Mouse (Mus musculus) embryonic facial prominence, embryonic 12.5 days (tissue): ENCODE measurements around the gene Cnih2. TPM values are rescaled to one million over a fixed set of nuclear protein-coding genes. Genes with fewer than 3 reads are reported as not detected.
"Not testable (repeated sequence)": the region's sequence is repeated elsewhere in the genome, so short reads cannot be mapped to it uniquely, and the experiment has no call there.

Experiments used
- ATAC-seq: fragments of 200-750 bp; cut with Nextera tagmentation; 2 replicates; pipeline ENCODE4 v1.8.0; 2017; ENCODE audit not compliant: insufficient number of reproducible peaks, insufficient read depth, low FRiP score, low TSS enrichment
- H3K27ac ChIP-seq: fragments of 300-500 bp; sonication (generic); 2 replicates; pipeline ENCODE4 v1.5.1; 2016; ENCODE audit warnings: mild to moderate bottlenecking
- H3K27me3 ChIP-seq: fragments of 300-500 bp; sonication (generic); 2 replicates; pipeline ENCODE4 v1.6.1; 2016; ENCODE audit warnings: mild to moderate bottlenecking, moderate library complexity
- H3K36me3 ChIP-seq: fragments of 300-500 bp; sonication (generic); 2 replicates; pipeline ENCODE4 v1.6.1; 2016; ENCODE audit warnings: mild to moderate bottlenecking
- H3K4me1 ChIP-seq: fragments of 300-500 bp; sonication (generic); 2 replicates; pipeline ENCODE4 v1.6.1; 2016
- H3K4me2 ChIP-seq: fragments of 300-500 bp; sonication (generic); replicated peaks from 2 replicates; pipeline ENCODE4 v1.6.1; 2016; ENCODE audit warnings: mild to moderate bottlenecking, moderate library complexity
- H3K4me3 ChIP-seq: fragments of 300-500 bp; sonication (generic); 2 replicates; pipeline ENCODE4 v1.5.1; 2016; ENCODE audit warnings: mild to moderate bottlenecking
- H3K9ac ChIP-seq: fragments of 300-500 bp; sonication (generic); 2 replicates; pipeline ENCODE4 v1.6.1; 2016; ENCODE audit warnings: mild to moderate bottlenecking, moderate library complexity
- H3K9me3 ChIP-seq: fragments of 300-500 bp; sonication (generic); 2 replicates; pipeline ENCODE4 v1.6.1; 2016; ENCODE audit warnings: mild to moderate bottlenecking, moderate library complexity
- WGBS: fragments of 180-500 bp; shearing (Covaris S2); methylation state at CpG from one replicate; pipeline ENCODE4 v1.1.7; 2016; 5-methylcytosine and 5-hydroxymethylcytosine counted together
- polyA plus RNA-seq: library from polyadenylated mRNA; unstranded; fragments of >200 nt; fragmentation: Nextera tagmentation; extraction: Ambion mirVana; gene quantifications from 2 replicates; pipeline ENCODE4 v1.2.1, GENCODE M21; 2016

The Cnih2 gene
- polyA plus RNA-seq, 1 experiment from 2014 or later = 69.7 TPM

GRCm38 (mm10) chr19:5092083-5092482 is 6.2 kb downstream of the Cnih2 start:
- Histone ChIP-seq H3K27ac (no peak overlapping the region), H3K9me3 (no peaks in the 10 kb centered on the region), H3K36me3 (peaks cover 35% of the 10 kb centered on the region), H3K9ac (no peak overlapping the region), H3K27me3 (no peaks in the 10 kb centered on the region), H3K4me1 (peaks cover 47% of the 10 kb centered on the region), H3K4me3 (no peak overlapping the region), H3K4me2 (no peak overlapping the region)
- 92% methylated on average over 10 of the region's 10 CpGs for WGBS
- ATAC-seq = no peak

- Histone ChIP-seq H3K36me3 (peaks cover 35% of the 10 kb centered on the region), H3K4me3 (peak overlapping the region; percentile 79), H3K9me3 (no peaks in the 10 kb centered on the region), H3K27ac (no peak overlapping the region), H3K4me1 (peaks cover 29% of the 10 kb centered on the region), H3K9ac (peak overlapping the region; percentile 75), H3K27me3 (peaks cover 22% of the 10 kb centered on the region), H3K4me2 (peak overlapping the region; percentile 77)
- WGBS = 90% methylated on average over 4 of the region's 4 CpGs
- no peak for ATAC-seq
These were observed 9.0 kb downstream of the Cnih2 start for GRCm38 (mm10) chr19:5089324-5089723.

GRCm38 (mm10) chr19:5087884-5088728 is 10.2 kb downstream of the Cnih2 start, which contains the start of gene Yif1a:
TSS of gene Yif1a (plus strand) at chr19:5088538.
- Histone ChIP-seq H3K9ac (peak within 1 kb of the TSS; percentile 75), H3K27me3 (peaks cover 34% of the 10 kb centered on the region), H3K4me1 (peaks cover 23% of the 10 kb centered on the region), H3K9me3 (no peaks in the 10 kb centered on the region), H3K4me3 (peak within 1 kb of the TSS; percentile 79), H3K27ac (peak within 1 kb of the TSS; percentile 65), H3K36me3 (peaks cover 27% of the 10 kb centered on the region), H3K4me2 (peak within 1 kb of the TSS; percentile 77)
- ATAC-seq = peak; percentile 94
- WGBS = under 1% methylated on average over 58 of the region's 58 CpGs

- not testable (repeated sequence) for H3K4me3 ChIP-seq, ATAC-seq, H3K4me2 ChIP-seq, H3K9ac ChIP-seq, H3K27ac ChIP-seq, H3K9me3 ChIP-seq
- H3K4me1 ChIP-seq = peaks cover 23% of the 10 kb centered on the region
- H3K27me3 ChIP-seq = peaks cover 50% of the 10 kb centered on the region
- peaks cover 13% of the 10 kb centered on the region for H3K36me3 ChIP-seq
- WGBS = 43% methylated on average over 4 of the region's 4 CpGs
These were observed 11.8 kb downstream of the Cnih2 start for GRCm38 (mm10) chr19:5086533-5086932.

- Histone ChIP-seq H3K36me3 (0 out of 2 replicates have a peak, but pooled peaks cover under 1% of the 10 kb centered on the region), H3K4me3 (peak within 1 kb of the TSS; percentile 45), H3K27me3 (peaks cover 62% of the 10 kb centered on the region), H3K9ac (peak within 1 kb of the TSS; percentile 50; the same call in 1 of the 2 replicates), H3K4me2 (peak within 1 kb of the TSS; percentile 83), H3K9me3 (no peaks in the 10 kb centered on the region), H3K4me1 (peaks cover 23% of the 10 kb centered on the region), H3K27ac (no peak within 1 kb of the TSS)
- under 1% methylated on average over 55 of the region's 69 CpGs for WGBS
- ATAC-seq = no peak
These were observed 13.0 kb downstream of the Cnih2 start, which contains the start of gene Tmem151a for GRCm38 (mm10) chr19:5085145-5085863. TSS of gene Tmem151a (minus strand) at chr19:5085531.

- no peak for ATAC-seq
- Histone ChIP-seq H3K27ac (no peak overlapping the region), H3K9ac (no peak overlapping the region), H3K4me2 (peak overlapping the region; percentile 83), H3K36me3 (no peaks in the 10 kb centered on the region), H3K4me1 (peaks cover 23% of the 10 kb centered on the region), H3K9me3 (no peaks in the 10 kb centered on the region), H3K27me3 (peaks cover 67% of the 10 kb centered on the region), H3K4me3 (peak overlapping the region; percentile 45)
- 6% methylated on average over 15 of the region's 15 CpGs for WGBS
These were observed 13.5 kb downstream of the Cnih2 start for GRCm38 (mm10) chr19:5084834-5085144.

GRCm38 (mm10) chr19:5083961-5084833 is 14.1 kb downstream of the Cnih2 start:
- H3K9ac ChIP-seq = no peak overlapping the region
- WGBS = 74% methylated on average over 3 of the region's 3 CpGs
- peak overlapping the region; percentile 45 for H3K4me3 ChIP-seq
- no peak for ATAC-seq
- H3K9me3 ChIP-seq = no peaks in the 10 kb centered on the region
- peaks cover 68% of the 10 kb centered on the region for H3K27me3 ChIP-seq
- H3K4me2 ChIP-seq = peak overlapping the region; percentile 83; the same call in 1 of the 2 replicates
- peaks cover 20% of the 10 kb centered on the region for H3K4me1 ChIP-seq
- H3K36me3 ChIP-seq = no peaks in the 10 kb centered on the region
- no peak overlapping the region for H3K27ac ChIP-seq

- Histone ChIP-seq H3K9me3 (no peaks in the 10 kb centered on the region), H3K9ac (no peak overlapping the region), H3K4me2 (no peak overlapping the region), H3K27ac (no peak overlapping the region), H3K4me1 (peaks cover 14% of the 10 kb centered on the region), H3K27me3 (peaks cover 71% of the 10 kb centered on the region), H3K36me3 (no peaks in the 10 kb centered on the region), H3K4me3 (no peak overlapping the region)
- WGBS = 66% methylated on average over 24 of the region's 24 CpGs
- no peak for ATAC-seq
These were observed 15.7 kb downstream of the Cnih2 start for GRCm38 (mm10) chr19:5082596-5082995.

GRCm38 (mm10) chr19:5082005-5082404 is 16.3 kb downstream of the Cnih2 start:
- Histone ChIP-seq H3K9ac (no peak overlapping the region), H3K4me2 (no peak overlapping the region), H3K27ac (no peak overlapping the region), H3K36me3 (no peaks in the 10 kb centered on the region), H3K9me3 (no peaks in the 10 kb centered on the region), H3K27me3 (peaks cover 71% of the 10 kb centered on the region), H3K4me1 (peaks cover 10% of the 10 kb centered on the region), H3K4me3 (no peak overlapping the region)
- ATAC-seq = no peak
- 64% methylated on average over 18 of the region's 18 CpGs for WGBS

- H3K4me2 ChIP-seq = no peak overlapping the region
- ATAC-seq = no peak
- no peak overlapping the region for H3K9ac ChIP-seq
- peaks cover 48% of the 10 kb centered on the region for H3K27me3 ChIP-seq
- WGBS = 81% methylated on average over 1 of the region's 1 CpGs
- no peaks in the 10 kb centered on the region for H3K9me3 ChIP-seq
- H3K4me1 ChIP-seq = no peaks in the 10 kb centered on the region
- H3K36me3 ChIP-seq = no peaks in the 10 kb centered on the region
- H3K4me3 ChIP-seq = no peak overlapping the region
- no peak overlapping the region for H3K27ac ChIP-seq
These were observed 19.0 kb downstream of the Cnih2 start for GRCm38 (mm10) chr19:5079279-5079678.

- peaks cover 12% of the 10 kb centered on the region for H3K27me3 ChIP-seq
- no peaks in the 10 kb centered on the region for H3K36me3 ChIP-seq
- H3K4me2 ChIP-seq = peak overlapping the region; percentile 86; the same call in 1 of the 2 replicates
- ATAC-seq = no peak
- H3K9me3 ChIP-seq = no peaks in the 10 kb centered on the region
- H3K4me3 ChIP-seq = peak overlapping the region; percentile 59; the same call in 1 of the 2 replicates
- H3K27ac ChIP-seq = no peak overlapping the region
- H3K9ac ChIP-seq = no peak overlapping the region
- H3K4me1 ChIP-seq = peaks cover 28% of the 10 kb centered on the region
- WGBS = 44% methylated on average over 5 of the region's 5 CpGs
These were observed 24.8 kb downstream of the Cnih2 start for GRCm38 (mm10) chr19:5073518-5073917.
